Mouse (Mus musculus) A20 (cell line): ENCODE measurements around the gene Tcp11l2.

Experiments used
- DNase-seq: peaks from one replicate; pipeline ENCODE4 v3.0.0-alpha.2; 2011; ENCODE audit warnings: low read depth, low spot score

Gene Tcp11l2

GRCm38 (mm10) chr10:84556120-84556519, 20.3 kb upstream of the Tcp11l2 start:
- no peak for DNase-seq

- DNase-seq: no peak
These were observed 17.9 kb upstream of the Tcp11l2 start for GRCm38 (mm10) chr10:84558511-84558910.

- no peak for DNase-seq
These were observed 16.4 kb upstream of the Tcp11l2 start for GRCm38 (mm10) chr10:84559986-84560385.

- DNase-seq: no peak
These were observed 14.3 kb upstream of the Tcp11l2 start for GRCm38 (mm10) chr10:84562121-84562520.

GRCm38 (mm10) chr10:84562567-84563554, 13.6 kb upstream of the Tcp11l2 start:
- DNase-seq: peak; percentile 27

- DNase-seq: no peak
These were observed 12.0 kb upstream of the Tcp11l2 start for GRCm38 (mm10) chr10:84564427-84564826.

- peak; percentile 19 for DNase-seq
These were observed 5.3 kb upstream of the Tcp11l2 start for GRCm38 (mm10) chr10:84571052-84571639.

- peak; percentile 87 for DNase-seq
These were observed 2.6 kb upstream of the Tcp11l2 start for GRCm38 (mm10) chr10:84573671-84574420.

- DNase-seq: no peak
These were observed 414 bp upstream of the Tcp11l2 start for GRCm38 (mm10) chr10:84576029-84576394.

GRCm38 (mm10) chr10:84577071-84577727, 773 bp downstream of the Tcp11l2 start:
- peak; percentile 77 for DNase-seq

GRCm38 (mm10) chr10:84578738-84579137, 2.3 kb downstream of the Tcp11l2 start:
- no peak for DNase-seq

- DNase-seq: no peak
These were observed 3.1 kb downstream of the Tcp11l2 start for GRCm38 (mm10) chr10:84579527-84579926.

- DNase-seq: no peak
These were observed 4.8 kb downstream of the Tcp11l2 start for GRCm38 (mm10) chr10:84581191-84581590.

- DNase-seq: no peak
These were observed 5.8 kb downstream of the Tcp11l2 start for GRCm38 (mm10) chr10:84582236-84582635.

- peak; percentile 18 for DNase-seq
These were observed 8.2 kb downstream of the Tcp11l2 start for GRCm38 (mm10) chr10:84584451-84585293.

GRCm38 (mm10) chr10:84585294-84585650, 8.8 kb downstream of the Tcp11l2 start:
- DNase-seq: no peak

- DNase-seq: no peak
These were observed 14.5 kb downstream of the Tcp11l2 start for GRCm38 (mm10) chr10:84590956-84591355.

- no peak for DNase-seq
These were observed 15.3 kb downstream of the Tcp11l2 start for GRCm38 (mm10) chr10:84591640-84592148.

- no peak for DNase-seq
These were observed 16.3 kb downstream of the Tcp11l2 start for GRCm38 (mm10) chr10:84592745-84593144.

- DNase-seq: no peak
These were observed 20.8 kb downstream of the Tcp11l2 start for GRCm38 (mm10) chr10:84597127-84597785.
